Mouse (Mus musculus) G1E (cell line): Measurements from ENCODE around the gene Fbn1.

Experiments
- CTCF ChIP-seq: IDR thresholded peaks from 2 replicates; pipeline ENCODE4 v1.5.1; 2012; ENCODE audit warnings: low read depth, low read length, inconsistent platforms, mixed read lengths
- TAL1 ChIP-seq: conservative IDR thresholded peaks from 2 replicates; pipeline ENCODE4 v1.6.1; 2012; ENCODE audit warnings: low read depth, low read length, inconsistent platforms, mixed read lengths

DNA sequence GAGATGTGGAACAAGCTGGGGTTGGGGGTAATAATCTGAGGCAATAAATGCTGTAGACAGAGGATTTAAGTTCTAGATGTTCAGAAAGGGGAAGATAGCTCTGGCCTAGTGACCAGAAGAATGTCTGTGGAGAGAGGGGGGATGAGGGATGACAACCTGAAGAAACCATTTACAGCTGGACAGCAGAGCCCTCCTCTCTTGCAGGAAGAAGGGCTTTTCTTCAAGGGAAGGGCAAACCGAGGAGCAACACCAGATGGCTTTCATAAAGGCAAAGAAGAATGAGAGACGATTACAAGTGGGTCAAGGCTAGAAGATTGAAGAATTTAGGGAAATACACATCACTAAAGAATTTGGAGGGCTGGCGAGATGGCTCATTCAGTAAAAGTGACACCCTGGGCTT is 6.6 kb upstream of the Fbn1 start:
- no peak for TF ChIP-seq CTCF
- TF ChIP-seq TAL1 = no peak
